In the genomic region with DNA sequence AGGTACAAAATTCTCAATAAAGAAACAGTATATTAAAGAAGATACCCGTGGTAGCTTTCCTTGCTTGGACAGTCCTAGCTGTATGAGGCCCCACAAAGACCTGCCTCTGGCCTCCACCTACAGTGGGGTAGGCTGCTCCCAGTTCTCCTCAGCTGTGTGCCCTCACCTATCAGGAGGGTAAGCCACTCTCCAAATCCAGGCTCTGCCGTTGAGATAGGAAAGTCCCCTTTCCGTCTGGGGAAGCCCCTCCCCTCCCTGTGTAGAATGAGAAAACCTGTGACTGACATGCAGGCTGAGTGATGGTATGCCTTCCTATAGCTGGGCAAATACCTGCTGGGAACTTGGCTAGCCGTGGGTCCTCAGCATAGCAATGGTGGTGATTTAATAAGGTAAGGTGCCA, we compare ENCODE assay signal across 14 mouse cellular contexts.
A peak's percentile ranks its signal among the peaks of the same experiment; 100 is the strongest.
DNase-seq lines count a peak whose midpoint lies in the region; ATAC-seq and TF ChIP-seq lines count a peak whose summit lies in the region.
"Had no signal": no experiment of that assay in that cellular context is flagged by ENCODE, and none has a peak within 500 bp of the region (broad histone marks: within the 10 kb centered on the region; RNA-seq: fewer than 3 reads in every experiment).

No protein-coding gene starts in this region.

- no peak for ATAC-seq in forebrain, embryonic 16.5 days
- no peak for ATAC-seq in forebrain, embryonic 12.5 days (ENCODE audit: low FRiP score)
- ATAC-seq in midbrain, embryonic 11.5 days (ENCODE audit: low FRiP score) = no peak
- ATAC-seq in midbrain, embryonic 12.5 days (ENCODE audit: low FRiP score, low read depth) = no peak
- no peak for ATAC-seq in frontal cortex, adult (ENCODE audit: low TSS enrichment)
- ATAC-seq: inflammation-experienced regulatory T-cells, adult 6 months had no signal

- no peak for DNase-seq in midbrain, embryonic 10.5 days (ENCODE audit: low spot score)
- DNase-seq in midbrain, embryonic 11.5 days (ENCODE audit: low spot score, missing footprints) = no peak
- DNase-seq in spleen, adult 18-20 months = no peak
- DNase-seq: adrenal gland, adult 2 months; thymus, adult 18-20 months had no signal

- H3K4me2 ChIP-seq in forebrain, embryonic 16.5 days (ENCODE audit: low read length) = no peak overlapping the region
- H3K4me2 ChIP-seq in forebrain, embryonic 12.5 days = no peak overlapping the region
- no peak overlapping the region for H3K4me2 ChIP-seq in midbrain, embryonic 11.5 days
- no peak overlapping the region for H3K4me2 ChIP-seq in midbrain, embryonic 12.5 days (replicated peaks)
- H3K4me2 ChIP-seq: heart, embryonic 15.5 days; kidney, embryonic 15.5 days; limb, embryonic 13.5 days had no signal

- H3K27ac ChIP-seq in forebrain, embryonic 16.5 days (ENCODE audit: low read length) = peak overlapping the region; percentile 72
- H3K27ac ChIP-seq in forebrain, embryonic 12.5 days = no peak overlapping the region; the same call in 1 of the 2 replicates
- H3K27ac ChIP-seq in midbrain, embryonic 10.5 days (replicated peaks) = peak overlapping the region; percentile 74; the same call in 1 of the 2 replicates
- H3K27ac ChIP-seq in midbrain, embryonic 11.5 days (ENCODE audit: low read depth, low read length) = no peak overlapping the region
- peak overlapping the region; percentile 86 for H3K27ac ChIP-seq in midbrain, embryonic 12.5 days (replicated peaks)
- 0 out of 2 replicates have a peak overlapping the region, but pooled peaks have one; percentile 9 for H3K27ac ChIP-seq in olfactory bulb, adult 2 months (ENCODE audit: insufficient read depth, low read depth, low read length)
- H3K27ac ChIP-seq: heart, embryonic 15.5 days; kidney, embryonic 15.5 days; limb, embryonic 13.5 days had no signal

- no peak for TF ChIP-seq POLR2A in olfactory bulb, adult 2 months (IDR thresholded peaks at IDR 0.05; ENCODE audit: insufficient read depth, low read depth, low read length)

- no peaks in the 10 kb centered on the region for H3K9me3 ChIP-seq in forebrain, embryonic 16.5 days (ENCODE audit: control insufficient read depth, low read length)
- H3K9me3 ChIP-seq in forebrain, embryonic 12.5 days = no peaks in the 10 kb centered on the region
- no peaks in the 10 kb centered on the region for H3K9me3 ChIP-seq in midbrain, embryonic 10.5 days (replicated peaks)
- H3K9me3 ChIP-seq in midbrain, embryonic 11.5 days (ENCODE audit: control insufficient read depth, low read length) = no peaks in the 10 kb centered on the region
- H3K9me3 ChIP-seq in midbrain, embryonic 12.5 days = no peaks in the 10 kb centered on the region
- H3K9me3 ChIP-seq: heart, embryonic 15.5 days; kidney, embryonic 15.5 days; limb, embryonic 13.5 days had no signal

- H3K4me1 ChIP-seq in forebrain, embryonic 16.5 days (replicated peaks; ENCODE audit: control insufficient read depth, insufficient read depth, low read length) = peaks cover 33% of the 10 kb centered on the region
- peaks cover 56% of the 10 kb centered on the region for H3K4me1 ChIP-seq in forebrain, embryonic 12.5 days
- peaks cover 57% of the 10 kb centered on the region for H3K4me1 ChIP-seq in midbrain, embryonic 10.5 days
- H3K4me1 ChIP-seq in midbrain, embryonic 11.5 days (ENCODE audit: control insufficient read depth, insufficient read depth, low read length) = peaks cover 27% of the 10 kb centered on the region
- H3K4me1 ChIP-seq in midbrain, embryonic 12.5 days = peaks cover 48% of the 10 kb centered on the region
- H3K4me1 ChIP-seq in olfactory bulb, adult 2 months (ENCODE audit: control insufficient read depth, insufficient read depth, low read length) = peaks cover 21% of the 10 kb centered on the region

- no peak overlapping the region for H3K4me3 ChIP-seq in forebrain, embryonic 16.5 days (replicated peaks; ENCODE audit: low read length)
- no peak overlapping the region for H3K4me3 ChIP-seq in forebrain, embryonic 12.5 days (replicated peaks)
- no peak overlapping the region for H3K4me3 ChIP-seq in midbrain, embryonic 10.5 days
- H3K4me3 ChIP-seq in midbrain, embryonic 11.5 days (ENCODE audit: low read depth, low read length) = no peak overlapping the region
- H3K4me3 ChIP-seq in midbrain, embryonic 12.5 days = no peak overlapping the region
- no peak overlapping the region for H3K4me3 ChIP-seq in olfactory bulb, adult 2 months (ENCODE audit: insufficient read depth, low read depth, low read length)
- H3K4me3 ChIP-seq: heart, embryonic 15.5 days; kidney, embryonic 15.5 days; limb, embryonic 13.5 days had no signal

- WGBS in forebrain, embryonic 16.5 days = 68% methylated on average over 4 of the region's 4 CpGs
- WGBS in forebrain, embryonic 12.5 days = 70% methylated on average over 4 of the region's 4 CpGs
- WGBS in midbrain, embryonic 10.5 days = 76% methylated on average over 4 of the region's 4 CpGs
- 72% methylated on average over 4 of the region's 4 CpGs for WGBS in midbrain, embryonic 11.5 days
- WGBS in midbrain, embryonic 12.5 days = 79% methylated on average over 4 of the region's 4 CpGs
- 79% methylated on average over 4 of the region's 4 CpGs for WGBS in olfactory bulb, adult 2 months

- no peaks in the 10 kb centered on the region for H3K27me3 ChIP-seq in forebrain, embryonic 16.5 days (replicated peaks; ENCODE audit: control insufficient read depth, insufficient read depth, low read length)
- H3K27me3 ChIP-seq in forebrain, embryonic 12.5 days = no peaks in the 10 kb centered on the region
- no peaks in the 10 kb centered on the region for H3K27me3 ChIP-seq in midbrain, embryonic 10.5 days (ENCODE audit: low read depth, poor library complexity, severe bottlenecking)
- H3K27me3 ChIP-seq in midbrain, embryonic 11.5 days (ENCODE audit: control insufficient read depth, insufficient read depth, low read length) = no peaks in the 10 kb centered on the region
- H3K27me3 ChIP-seq in midbrain, embryonic 12.5 days = no peaks in the 10 kb centered on the region
- H3K27me3 ChIP-seq: heart, embryonic 15.5 days; kidney, embryonic 15.5 days; limb, embryonic 13.5 days had no signal

- no peak overlapping the region for H3K9ac ChIP-seq in forebrain, embryonic 16.5 days (replicated peaks; ENCODE audit: low read depth, low read length)
- H3K9ac ChIP-seq in forebrain, embryonic 12.5 days = no peak overlapping the region
- H3K9ac ChIP-seq in midbrain, embryonic 11.5 days (ENCODE audit: low read length) = no peak overlapping the region
- H3K9ac ChIP-seq in midbrain, embryonic 12.5 days (replicated peaks) = no peak overlapping the region
- H3K9ac ChIP-seq: heart, embryonic 15.5 days; kidney, embryonic 15.5 days; limb, embryonic 13.5 days had no signal

- TF ChIP-seq CTCF in olfactory bulb, adult 2 months (IDR thresholded peaks at IDR 0.05; ENCODE audit: insufficient read depth, low read depth, low read length) = no peak

- H3K36me3 ChIP-seq in forebrain, embryonic 16.5 days (ENCODE audit: control insufficient read depth, insufficient read depth) = no peaks in the 10 kb centered on the region
- H3K36me3 ChIP-seq in forebrain, embryonic 12.5 days (replicated peaks) = no peaks in the 10 kb centered on the region
- H3K36me3 ChIP-seq in midbrain, embryonic 10.5 days = 0 out of 2 replicates have a peak, but pooled peaks cover 7% of the 10 kb centered on the region
- H3K36me3 ChIP-seq in midbrain, embryonic 11.5 days (ENCODE audit: control insufficient read depth, insufficient read depth, low read length) = no peaks in the 10 kb centered on the region
- H3K36me3 ChIP-seq in midbrain, embryonic 12.5 days = no peaks in the 10 kb centered on the region
- H3K36me3 ChIP-seq: heart, embryonic 15.5 days; kidney, embryonic 15.5 days; limb, embryonic 13.5 days had no signal

Comparison
In these comparisons a context has a peak if more than half of its experiments do, and no peak if none do; other contexts are left out.
1. H3K27ac ChIP-seq: peak in forebrain, embryonic 16.5 days (single experiment), midbrain, embryonic 10.5 days (single experiment), midbrain, embryonic 12.5 days (single experiment) and olfactory bulb, adult 2 months (single experiment); none in forebrain, embryonic 12.5 days (single experiment) and midbrain, embryonic 11.5 days (single experiment).